Mouse (Mus musculus): ENCODE measurements around the gene Srebf2.
A peak's percentile ranks its signal among the peaks of the same experiment; 100 is the strongest.

Gene Srebf2

DNA sequence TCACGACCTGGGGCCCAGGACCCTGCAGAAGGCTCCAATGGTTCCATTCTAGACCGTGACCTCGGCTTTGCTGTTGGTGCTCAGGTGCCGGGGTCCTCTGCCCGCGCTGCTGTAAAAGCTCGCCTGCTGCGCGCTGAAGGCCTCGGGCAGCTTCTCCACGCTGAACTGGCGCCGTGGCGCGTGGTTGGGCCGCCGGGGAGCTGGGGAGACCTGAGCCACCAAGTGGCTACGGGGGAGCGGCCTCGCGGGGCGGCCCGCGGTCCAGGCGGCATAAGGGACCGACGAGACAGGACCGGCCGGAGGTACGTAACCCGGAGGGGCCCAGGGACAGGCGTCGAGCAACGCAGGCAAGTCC lies 60.1 kb downstream of the Srebf2 start:
- DNase-seq (ENCODE audit: low read depth): no peak

GRCm38 (mm10) chr15:82207504-82208219 lies 60.7 kb downstream of the Srebf2 start:
- no peak for DNase-seq (ENCODE audit: low read depth)

DNA sequence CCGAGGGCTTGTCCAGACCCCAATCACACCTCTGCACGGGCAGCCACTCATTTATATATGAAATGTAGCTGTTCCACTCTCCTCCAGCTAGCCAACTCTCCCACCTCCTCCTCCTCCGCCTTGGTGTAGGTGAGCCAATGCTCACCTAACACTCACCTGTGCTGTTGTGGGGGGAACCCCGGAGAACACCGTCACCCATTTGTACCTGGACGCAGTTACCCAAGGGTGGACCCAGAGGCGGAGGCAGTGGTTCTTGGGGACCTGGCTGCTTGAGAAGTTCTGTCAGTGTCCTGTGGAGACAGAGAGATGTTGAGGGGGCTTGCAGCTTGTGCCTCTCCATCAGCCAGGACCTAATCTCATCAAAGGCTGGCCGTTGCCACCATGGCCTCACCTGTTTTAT lies 61.3 kb downstream of the Srebf2 start:
- no peak for DNase-seq (ENCODE audit: low read depth)

- DNase-seq (ENCODE audit: low read depth): no peak
Measured at GRCm38 (mm10) chr15:82209295-82210050, 62.5 kb downstream of the Srebf2 start.

GRCm38 (mm10) chr15:82210801-82211200 lies 63.8 kb downstream of the Srebf2 start:
- no peak for DNase-seq (ENCODE audit: low read depth)

- DNase-seq (ENCODE audit: low read depth): no peak
Measured at GRCm38 (mm10) chr15:82211281-82211680, 64.3 kb downstream of the Srebf2 start.

DNA sequence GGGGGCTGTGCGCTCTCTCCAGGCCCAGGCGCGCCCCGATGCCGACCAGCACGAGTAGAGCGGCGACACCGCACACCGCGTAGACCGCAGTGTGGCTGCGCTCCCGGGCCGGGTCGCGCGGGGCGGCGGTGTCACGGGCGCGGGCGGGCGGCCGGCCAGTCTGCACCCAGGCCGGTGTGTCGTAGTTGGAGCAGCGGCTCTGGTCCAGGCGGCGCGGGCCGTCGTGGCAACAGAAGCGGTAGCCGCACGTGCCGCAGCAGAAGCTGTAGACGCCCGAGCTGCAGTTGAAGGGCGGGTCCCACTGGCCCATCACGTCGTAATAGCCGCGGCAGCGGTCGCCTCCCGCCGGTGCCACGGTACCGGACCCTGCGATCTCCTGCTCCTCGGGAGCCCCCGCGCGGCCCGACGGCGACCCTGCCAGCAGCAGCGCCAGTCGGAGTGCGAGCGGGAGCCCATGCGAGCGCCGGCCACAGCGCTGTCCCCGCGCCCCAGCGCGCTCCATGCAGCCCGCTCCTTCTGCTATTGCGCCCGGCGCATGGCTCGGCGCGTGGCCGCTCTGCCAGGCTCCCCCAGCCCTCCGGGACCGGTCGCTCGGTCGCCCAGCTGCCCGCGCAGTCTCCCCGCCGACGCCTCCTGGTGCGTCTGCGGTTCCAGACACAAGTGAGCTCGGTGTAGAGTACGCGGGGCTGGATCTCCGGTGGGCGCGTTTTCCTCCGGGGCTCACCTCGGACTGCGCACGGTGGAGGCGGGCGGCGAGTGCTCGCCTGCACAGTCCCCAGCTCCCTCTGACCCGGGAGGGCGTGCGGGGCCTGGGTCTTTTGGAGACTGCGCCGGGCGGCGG lies 65.2 kb downstream of the Srebf2 start:
- no peak for DNase-seq (ENCODE audit: low read depth)

GRCm38 (mm10) chr15:82212752-82213063 lies 65.7 kb downstream of the Srebf2 start, which contains the start of gene Shisa8:
TSS of gene Shisa8 (minus strand) at chr15:82212815.
- no peak for DNase-seq (ENCODE audit: low read depth)

- no peak for DNase-seq (ENCODE audit: low read depth)
Measured at GRCm38 (mm10) chr15:82213222-82213621, 66.2 kb downstream of the Srebf2 start.

DNA sequence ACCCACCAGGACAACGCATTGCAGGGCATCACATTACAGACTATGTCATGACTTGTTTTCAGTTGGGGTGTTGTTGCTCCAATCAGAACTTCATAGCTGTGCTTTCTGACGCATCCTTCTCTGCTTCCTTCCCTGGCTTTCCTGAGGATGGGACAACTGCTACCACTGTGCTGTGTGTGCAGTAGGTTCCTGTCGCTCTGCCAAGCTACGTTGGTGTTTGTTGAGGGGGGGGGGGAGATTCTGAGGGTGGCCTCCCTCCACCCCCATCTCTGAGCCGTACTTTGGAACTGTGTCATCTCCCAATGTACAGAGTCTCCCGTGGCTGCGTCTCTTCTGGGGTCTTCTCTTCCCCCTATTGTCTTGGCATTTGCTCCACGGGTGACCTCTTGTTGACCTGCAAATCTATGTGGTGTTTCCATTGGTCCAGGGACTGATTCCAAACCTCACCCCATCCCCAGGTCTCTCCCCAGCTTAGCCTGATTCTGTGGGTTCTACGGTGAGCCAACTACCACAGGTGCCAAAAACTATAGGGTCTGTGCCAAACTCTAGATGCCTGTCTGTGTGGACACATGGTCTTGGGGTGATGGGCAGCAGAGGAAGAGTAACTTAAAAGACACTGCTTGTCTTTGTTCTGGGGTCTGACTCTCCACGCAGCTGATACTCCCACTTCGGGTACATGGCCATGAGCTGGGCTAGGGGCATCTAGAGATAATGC lies 68.5 kb downstream of the Srebf2 start:
- no peak for DNase-seq (ENCODE audit: low read depth)

GRCm38 (mm10) chr15:82216142-82216827 lies 69.3 kb downstream of the Srebf2 start:
- DNase-seq (ENCODE audit: low read depth): no peak

DNA sequence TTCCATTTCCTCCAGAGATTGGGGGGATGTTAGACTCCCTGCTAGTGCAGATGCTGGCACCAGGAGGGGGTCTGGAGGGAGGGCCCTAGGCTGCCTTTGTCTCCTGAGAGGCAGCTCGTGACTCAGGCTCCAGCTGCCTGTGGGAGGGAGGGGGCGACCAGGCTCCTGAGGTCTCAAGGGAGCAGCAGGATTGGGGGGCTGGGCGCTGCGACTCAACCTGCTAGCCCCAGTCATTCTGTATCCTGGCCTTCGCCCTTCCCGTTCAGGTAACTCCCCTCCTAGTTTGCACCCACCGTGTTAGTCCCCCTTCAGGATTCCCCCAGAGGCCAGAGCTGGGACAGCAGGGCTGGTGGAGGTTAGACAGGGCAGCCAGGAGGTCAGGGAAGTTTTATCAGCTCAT lies 70.1 kb downstream of the Srebf2 start:
- no peak for DNase-seq (ENCODE audit: low read depth)

DNA sequence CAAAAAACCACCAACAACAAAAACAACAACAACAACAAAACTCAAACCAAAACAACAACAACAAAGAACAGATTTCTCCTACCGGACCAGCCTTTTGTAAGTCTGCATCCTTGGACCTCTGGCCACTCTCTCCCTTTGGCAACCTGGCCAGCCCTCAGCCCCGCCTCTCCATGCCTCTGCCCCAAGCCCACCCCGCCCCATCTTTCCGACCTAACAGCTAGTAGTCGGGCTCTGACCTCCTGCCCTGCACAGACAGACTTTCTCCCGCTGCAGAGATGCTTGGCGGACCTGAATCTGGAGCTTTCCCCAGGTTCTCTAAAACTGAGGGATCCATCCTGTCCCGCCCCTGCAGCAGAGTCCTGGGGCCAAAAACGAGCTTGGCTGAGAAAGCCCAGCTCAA lies 71.0 kb downstream of the Srebf2 start:
- no peak for DNase-seq (ENCODE audit: low read depth)

- DNase-seq (ENCODE audit: low read depth): no peak
Measured at GRCm38 (mm10) chr15:82218778-82219666, 72.0 kb downstream of the Srebf2 start.

DNA sequence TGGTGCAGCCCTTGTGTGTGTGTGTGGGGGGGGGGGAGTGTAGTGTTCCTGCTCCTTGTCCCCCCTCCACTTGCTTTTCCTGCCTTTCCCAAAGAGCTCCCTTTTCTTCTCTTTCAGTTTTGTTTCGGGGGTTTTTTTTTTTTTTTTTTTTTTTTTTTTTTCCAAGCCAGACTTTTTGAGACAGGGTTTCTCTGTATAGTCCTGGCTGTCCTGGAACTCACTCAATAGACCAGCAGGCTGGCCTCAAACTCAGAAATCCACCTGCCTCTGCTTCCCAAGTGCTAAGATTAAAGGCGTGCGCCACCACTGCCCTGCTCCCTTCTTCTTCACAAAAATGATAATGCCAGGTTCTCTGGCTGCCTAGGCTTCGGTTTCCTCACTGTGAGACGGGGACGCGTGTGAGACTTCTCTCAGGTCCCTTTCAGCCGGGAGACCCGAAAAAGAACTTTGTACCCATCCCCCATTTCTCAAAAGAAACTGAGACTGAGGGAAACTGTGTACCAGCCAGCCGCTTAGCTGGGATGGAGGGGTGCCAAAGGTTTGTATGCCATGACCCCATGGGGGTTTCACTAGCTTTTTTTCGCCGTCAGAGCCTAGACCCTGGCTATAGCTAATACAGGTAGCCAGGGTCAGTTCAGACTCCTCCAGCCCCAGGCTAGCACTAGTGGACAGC lies 73.2 kb downstream of the Srebf2 start:
- DNase-seq (ENCODE audit: low read depth): no peak

GRCm38 (mm10) chr15:82221104-82221860 lies 74.3 kb downstream of the Srebf2 start:
- DNase-seq (ENCODE audit: low read depth): peak; percentile 69

GRCm38 (mm10) chr15:82223251-82223650 lies 76.3 kb downstream of the Srebf2 start:
- DNase-seq (ENCODE audit: low read depth): no peak

GRCm38 (mm10) chr15:82223657-82224601 lies 76.9 kb downstream of the Srebf2 start, which contains the start of gene Tnfrsf13c:
TSS of gene Tnfrsf13c (minus strand) at chr15:82224369.
- DNase-seq (ENCODE audit: low read depth): no peak

Measured in 416B (cell line).